Mouse (Mus musculus) gastrocnemius, adult 2 months (tissue): ENCODE results near the gene Scfd2. TPM values are rescaled to one million over a fixed set of nuclear protein-coding genes. Genes with fewer than 3 reads are reported as not detected.
A peak's percentile ranks its signal among the peaks of the same experiment; 100 is the strongest.

Experiments used
- DNase-seq: peaks from one replicate; pipeline ENCODE4 v3.0.0; 2022
- H3K27ac ChIP-seq: fragments of 200-600 bp; 2 replicates; pipeline ENCODE4 v1.8.1; 2022; ENCODE audit warnings: mild to moderate bottlenecking
- H3K4me3 ChIP-seq: fragments of 200-600 bp; 2 replicates; pipeline ENCODE4 v1.8.1; 2022; ENCODE audit warnings: mild to moderate bottlenecking, moderate library complexity
- CTCF ChIP-seq: fragments of 200-600 bp; IDR thresholded peaks from 2 replicates; pipeline ENCODE4 v1.8.1; 2022; ENCODE audit warnings: antibody characterized with exemption, mild to moderate bottlenecking, moderate library complexity
- intact Hi-C: fragments of 180-260 bp; cut with DNase I; formaldehyde crosslinking; loops from one replicate; pipeline ENCODE4 v1.15.1; 2025
- total RNA-seq, 2 experiments: library from RNA; stranded (reverse); gene quantifications; 2 replicates each; pipeline ENCODE4 v1.2.3; 2021

Scfd2 gene
- total RNA-seq, 2 experiments from 2014 or later = 10.3 to 11.7 TPM

DNA sequence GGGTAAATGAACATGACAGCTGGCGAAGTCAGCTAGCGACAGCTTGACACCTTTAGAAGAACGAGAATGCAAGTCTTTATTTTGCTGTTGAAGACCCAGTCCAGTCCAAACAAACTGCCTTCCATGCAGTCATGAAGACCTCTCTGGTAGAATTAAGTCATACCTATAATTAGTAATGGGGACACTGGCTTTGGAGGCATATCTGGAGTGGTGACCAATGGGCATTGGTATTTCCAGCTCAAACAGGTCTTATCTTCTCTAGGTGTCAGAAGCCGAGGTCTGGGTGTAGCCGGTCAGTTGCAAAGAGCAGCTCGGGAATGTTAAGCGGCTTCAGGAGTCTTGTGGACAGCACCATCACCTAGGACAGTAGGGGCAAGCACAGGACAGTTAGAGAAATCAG is 325.5 kb downstream of the Scfd2 start:
- Histone ChIP-seq H3K27ac (peak overlapping the region; percentile 77), H3K4me3 (no peak overlapping the region)
- intact Hi-C loops = no loop called here
- no peak for DNase-seq
- TF ChIP-seq CTCF = no peak

- no peak for DNase-seq
- intact Hi-C loops = no loop called here
- TF ChIP-seq CTCF = no peak
- Histone ChIP-seq H3K4me3 (no peak overlapping the region), H3K27ac (peak overlapping the region; percentile 77)
Measured at GRCm38 (mm10) chr5:74205509-74205908, 326.1 kb downstream of the Scfd2 start.

DNA sequence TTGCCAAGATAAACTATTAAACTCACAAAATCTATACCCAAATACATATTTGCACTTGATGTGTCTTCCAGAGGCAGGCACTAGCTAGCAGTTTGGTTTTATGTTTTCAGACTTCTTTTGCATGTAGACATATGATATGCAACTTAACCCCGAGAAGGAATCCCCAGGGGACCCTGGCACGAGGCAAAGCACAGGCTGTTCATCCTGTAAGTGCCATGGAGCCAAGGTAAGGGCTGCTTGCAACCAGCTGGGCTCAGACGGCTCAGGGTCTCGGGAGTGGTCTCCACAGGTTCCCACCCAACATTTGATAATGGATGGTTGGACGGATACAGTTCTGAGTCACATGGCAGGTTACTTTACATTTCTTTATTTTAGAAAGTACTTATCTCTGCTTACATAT is 327.1 kb downstream of the Scfd2 start:
- peak overlapping the region; percentile 21; the same call in 1 of the 2 replicates for H3K27ac ChIP-seq
- H3K4me3 ChIP-seq = no peak overlapping the region
- TF ChIP-seq CTCF = no peak
- DNase-seq = peak; percentile 62
- intact Hi-C loops = loop anchor here (5.0 kb wide), 1 partner anchor 43 kb away; no protein-coding TSS in a partner anchor

GRCm38 (mm10) chr5:74202515-74202914 is 329.0 kb downstream of the Scfd2 start:
- 0 out of 2 replicates have a peak overlapping the region, but pooled peaks have one; percentile 20 for H3K27ac ChIP-seq
- TF ChIP-seq CTCF = no peak
- DNase-seq = no peak
- no peak overlapping the region for H3K4me3 ChIP-seq
- intact Hi-C loops = loop anchor here (5.0 kb wide), 1 partner anchor 45 kb away; no protein-coding TSS in a partner anchor

DNA sequence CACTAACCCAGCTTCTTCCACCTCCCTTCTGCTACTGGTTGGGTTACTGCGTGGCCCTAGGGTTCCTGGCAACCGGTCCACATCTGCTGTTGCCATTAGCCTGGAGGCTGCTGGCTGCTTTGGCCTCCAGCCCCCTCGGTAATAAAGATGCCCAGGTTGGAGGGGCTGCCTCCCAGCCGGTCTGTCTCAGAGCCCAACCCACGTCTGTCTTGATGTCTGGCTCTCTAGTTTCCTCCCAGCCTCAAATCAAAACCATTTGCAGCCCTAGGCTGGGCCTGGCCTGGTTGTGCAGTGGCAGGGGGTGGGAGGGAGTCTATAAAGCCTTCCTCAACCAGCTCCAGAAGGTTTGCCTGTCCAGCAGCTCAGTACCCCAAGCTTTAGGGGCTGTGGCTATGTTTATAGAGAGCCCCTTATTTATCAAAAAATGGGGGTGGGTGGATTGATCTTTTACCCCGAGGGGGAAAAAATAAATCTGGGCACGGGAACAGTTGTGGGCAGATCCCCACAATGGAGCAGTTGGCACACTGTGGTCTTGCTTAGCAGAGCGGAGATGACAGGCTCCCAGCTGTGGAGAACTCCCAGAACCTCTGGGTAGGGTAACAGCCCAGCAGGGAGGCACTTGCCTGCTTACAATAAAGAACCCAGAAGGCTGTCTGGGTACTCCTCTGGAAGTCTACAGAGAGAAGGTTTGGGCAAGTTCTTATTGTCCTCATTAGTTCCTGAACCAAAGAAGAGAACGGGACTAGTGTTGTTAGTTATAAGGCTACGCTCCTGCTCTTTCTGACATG is 329.8 kb downstream of the Scfd2 start:
- DNase-seq = peak; percentile 46
- intact Hi-C loops = loop anchor here (5.0 kb wide), 1 partner anchor 46 kb away; no protein-coding TSS in a partner anchor
- no peak for TF ChIP-seq CTCF
- H3K4me3 ChIP-seq = no peak overlapping the region
- peak overlapping the region; percentile 56 for H3K27ac ChIP-seq

DNA sequence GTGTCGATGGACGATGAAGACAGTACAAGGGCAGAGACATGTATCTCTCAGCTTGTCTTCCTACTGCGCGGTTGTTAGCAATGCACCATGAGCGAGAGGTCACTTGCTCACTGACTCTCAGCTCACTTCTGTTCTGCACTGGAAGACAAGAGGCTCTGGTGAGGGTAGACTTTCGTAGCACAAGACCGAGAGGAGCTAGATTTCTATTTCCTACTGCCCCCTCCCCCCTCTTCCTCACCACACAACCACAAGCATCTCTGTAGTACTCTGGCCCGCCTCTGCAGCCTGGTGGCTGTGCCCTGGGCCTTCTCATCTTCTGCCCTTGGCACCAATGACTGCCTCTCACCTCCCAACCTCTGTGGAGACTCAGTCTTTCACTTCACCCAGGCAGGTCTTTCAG is 331.1 kb downstream of the Scfd2 start:
- peak overlapping the region; percentile 24; the same call in 1 of the 2 replicates for H3K27ac ChIP-seq
- TF ChIP-seq CTCF = no peak
- intact Hi-C loops = loop anchor here (5.0 kb wide), 1 partner anchor 47 kb away; no protein-coding TSS in a partner anchor

GRCm38 (mm10) chr5:74199793-74200192 is 331.8 kb downstream of the Scfd2 start:
- H3K4me3 ChIP-seq = no peak overlapping the region
- no peak for DNase-seq
- no peak overlapping the region for H3K27ac ChIP-seq
- no peak for TF ChIP-seq CTCF
- intact Hi-C loops = loop anchor here (5.0 kb wide), 4 partner anchors 48 to 132 kb away; partner anchors contain the start of gene Usp46

More for the DNA sequence above, 331.1 kb downstream of the Scfd2 start:
- H3K4me3 ChIP-seq = no peak overlapping the region
- DNase-seq = no peak

DNA sequence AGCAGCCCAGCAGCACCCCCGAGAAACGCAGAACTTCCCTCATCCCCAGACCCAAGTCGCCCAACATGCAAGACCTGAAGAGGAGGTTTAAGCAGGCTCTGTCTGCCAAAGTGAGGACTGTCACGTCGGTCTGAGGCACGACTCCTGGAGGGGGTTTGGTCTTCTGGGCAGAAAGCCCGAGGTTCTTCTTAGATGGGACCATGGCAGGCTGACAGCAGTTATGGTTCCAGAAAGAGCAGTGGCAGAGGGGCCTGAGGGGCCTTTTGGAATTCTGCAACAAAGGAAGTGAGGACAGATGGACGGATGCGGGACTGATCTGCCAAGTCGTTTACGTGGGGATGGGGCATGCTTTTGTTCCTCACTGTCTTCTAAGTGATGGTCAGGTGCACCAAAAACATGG is 333.1 kb downstream of the Scfd2 start:
- H3K4me3 ChIP-seq = peak overlapping the region; percentile 93

DNA sequence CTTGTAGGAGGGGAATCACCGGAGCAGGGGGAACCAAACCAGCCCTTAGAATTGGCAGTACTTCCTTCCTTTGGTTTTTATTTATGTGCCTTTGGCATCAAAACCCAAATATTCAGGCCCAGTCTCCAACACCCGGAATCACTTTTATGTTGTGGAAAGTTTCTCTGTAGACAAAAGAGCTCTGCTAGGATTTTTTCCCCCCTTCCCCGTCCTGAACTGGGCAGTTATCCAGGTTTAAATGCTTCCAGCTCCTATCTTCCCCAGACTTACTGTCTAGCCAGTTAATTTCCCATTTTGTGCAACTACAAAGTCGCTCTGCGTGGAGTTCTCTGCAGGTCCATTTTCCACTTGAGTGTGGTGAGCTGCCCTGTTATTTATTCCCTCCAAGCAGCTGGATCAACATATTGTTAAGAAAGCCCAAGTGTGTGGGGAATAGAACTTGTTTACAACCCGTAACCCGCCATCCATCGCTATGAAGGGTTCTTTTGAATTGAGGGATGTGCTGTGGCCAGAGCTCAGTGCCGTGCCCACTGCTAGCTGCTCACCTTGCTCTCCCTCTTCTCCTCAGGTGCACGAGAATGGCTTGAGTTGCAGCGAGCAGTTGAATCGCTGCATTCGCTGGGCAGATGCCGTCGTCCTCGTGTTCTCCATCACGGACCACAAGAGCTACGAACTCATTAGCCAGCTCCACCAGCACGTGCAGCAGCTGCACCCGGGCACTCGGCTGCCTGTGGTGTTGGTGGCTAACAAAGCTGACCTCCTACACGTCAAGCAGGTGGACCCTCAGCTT is 333.8 kb downstream of the Scfd2 start:
- peak overlapping the region; percentile 93 for H3K4me3 ChIP-seq
- no peak for DNase-seq
- no peak for TF ChIP-seq CTCF
- intact Hi-C loops = loop anchor here (5.0 kb wide), 3 partner anchors 80 to 130 kb away; partner anchors contain the start of gene Usp46
- H3K27ac ChIP-seq = peak overlapping the region; percentile 82

More for the DNA sequence above, 333.1 kb downstream of the Scfd2 start:
- no peak overlapping the region for H3K27ac ChIP-seq
- no peak for TF ChIP-seq CTCF
- no peak for DNase-seq
- intact Hi-C loops = loop anchor here (5.0 kb wide), 3 partner anchors 79 to 131 kb away; partner anchors contain the start of gene Usp46

GRCm38 (mm10) chr5:74196307-74196618 is 335.3 kb downstream of the Scfd2 start:
- no peak for DNase-seq
- peak; percentile 39 for TF ChIP-seq CTCF
- intact Hi-C loops = loop anchor here (5.0 kb wide), 3 partner anchors 81 to 129 kb away; partner anchors contain the start of gene Usp46
- peak overlapping the region; percentile 82 for H3K27ac ChIP-seq
- H3K4me3 ChIP-seq = peak overlapping the region; percentile 93

GRCm38 (mm10) chr5:74195614-74196306 is 335.8 kb downstream of the Scfd2 start:
- DNase-seq = no peak
- no peak for TF ChIP-seq CTCF
- Histone ChIP-seq H3K4me3 (peak overlapping the region; percentile 93), H3K27ac (peak overlapping the region; percentile 82)
- intact Hi-C loops = loop anchor here (5.0 kb wide), 3 partner anchors 82 to 128 kb away; partner anchors contain the start of gene Usp46
